Mouse (Mus musculus): Measurements from ENCODE around the gene Xylt2. TPM values are rescaled to one million over a fixed set of nuclear protein-coding genes. Genes with fewer than 3 reads are reported as not detected.

Xylt2 gene
- polyA plus RNA-seq, 1 experiment from 2014 or later: 18.5 TPM

DNA sequence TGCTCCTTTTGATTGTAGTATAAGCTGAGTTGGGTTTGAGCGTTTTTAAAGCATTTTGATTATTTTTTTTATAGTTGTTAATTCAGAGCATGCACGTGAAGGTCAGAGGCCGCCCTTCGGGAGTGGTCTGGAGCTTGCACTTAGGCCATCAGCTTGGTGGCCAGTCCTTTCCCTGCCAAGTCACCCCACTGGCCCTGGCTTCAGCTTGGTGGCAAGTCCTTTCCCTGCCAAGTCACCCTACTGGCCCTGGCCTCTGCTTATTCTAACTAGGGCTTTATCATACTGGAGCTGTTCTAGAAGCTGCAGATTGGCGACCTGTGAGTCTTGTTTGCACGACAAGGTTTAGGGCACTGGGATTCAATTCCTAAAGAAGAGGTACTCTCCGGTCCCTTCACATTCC lies 5.1 kb upstream of the Xylt2 start:
- Histone ChIP-seq H3K9ac (ENCODE audit: low read depth, low read length) (no peak overlapping the region), H3K27me3 (ENCODE audit: control insufficient read depth, insufficient read depth, low read length) (no peaks in the 10 kb centered on the region), H3K36me3 (ENCODE audit: control insufficient read depth, insufficient read depth, low read length) (no peaks in the 10 kb centered on the region), H3K4me1 (ENCODE audit: control insufficient read depth, insufficient read depth, low read length) (no peaks in the 10 kb centered on the region), H3K9me3 (ENCODE audit: control insufficient read depth, low read length) (no peaks in the 10 kb centered on the region), H3K27ac (ENCODE audit: low read depth, low read length) (no peak overlapping the region), H3K4me2 (replicated peaks; ENCODE audit: low read depth, low read length) (no peak overlapping the region), H3K4me3 (ENCODE audit: low read length) (no peak overlapping the region)
- no peak for ATAC-seq (ENCODE audit: low FRiP score, low TSS enrichment)
- WGBS: 82% methylated on average over 7 of the region's 7 CpGs

DNA sequence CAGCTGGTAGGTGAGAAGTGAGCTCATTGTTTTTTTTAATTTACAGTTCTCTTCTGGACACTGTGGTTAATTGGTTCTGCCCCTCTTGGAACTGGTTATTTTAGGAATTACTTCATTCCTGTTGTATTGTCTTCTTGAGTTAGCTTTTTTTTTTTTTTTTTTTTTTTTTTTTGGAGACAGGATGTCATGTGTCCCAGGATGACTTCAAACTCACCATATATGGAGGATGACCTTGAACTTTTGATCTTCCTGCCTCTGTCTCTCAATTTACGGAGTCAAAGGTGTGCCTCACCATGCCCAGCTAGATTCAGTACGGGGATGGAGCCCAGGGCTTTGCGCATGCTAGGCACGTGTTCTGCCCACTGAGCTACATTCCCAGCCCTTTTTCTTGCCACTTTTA lies 4.3 kb upstream of the Xylt2 start:
- 85% methylated on average over 4 of the region's 4 CpGs for WGBS
- no peak for ATAC-seq (ENCODE audit: low FRiP score, low TSS enrichment)
- no peak overlapping the region for H3K4me3 ChIP-seq (ENCODE audit: low read length)

DNA sequence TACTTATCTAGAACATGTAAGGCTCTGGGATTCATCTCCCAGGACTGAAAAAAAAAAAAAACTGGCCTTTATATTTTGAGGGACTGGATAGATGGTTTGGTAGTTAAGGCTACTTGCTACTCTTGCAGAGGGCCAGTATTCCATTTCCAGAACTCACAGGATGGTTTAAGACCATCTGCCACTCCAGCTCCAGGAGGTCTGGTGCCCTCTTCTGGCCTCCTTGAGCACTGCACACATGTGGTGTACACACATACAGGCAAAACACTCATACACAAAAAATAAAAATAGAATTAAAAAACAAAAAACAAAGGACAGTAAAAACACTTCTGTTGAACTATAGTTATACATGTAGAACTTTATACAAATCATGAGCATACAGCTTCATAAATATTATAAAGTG lies 3.3 kb upstream of the Xylt2 start:
- H3K9me3 ChIP-seq (ENCODE audit: control insufficient read depth, low read length): no peaks in the 10 kb centered on the region
- no peaks in the 10 kb centered on the region for H3K27me3 ChIP-seq (ENCODE audit: control insufficient read depth, insufficient read depth, low read length)
- H3K4me3 ChIP-seq (ENCODE audit: low read length): no peak overlapping the region
- no peak overlapping the region for H3K27ac ChIP-seq (ENCODE audit: low read depth, low read length)
- H3K9ac ChIP-seq (ENCODE audit: low read depth, low read length): no peak overlapping the region
- H3K36me3 ChIP-seq (ENCODE audit: control insufficient read depth, insufficient read depth, low read length): no peaks in the 10 kb centered on the region
- H3K4me2 ChIP-seq (replicated peaks; ENCODE audit: low read depth, low read length): no peak overlapping the region
- H3K4me1 ChIP-seq (ENCODE audit: control insufficient read depth, insufficient read depth, low read length): peaks cover 9% of the 10 kb centered on the region
- no peak for ATAC-seq (ENCODE audit: low FRiP score, low TSS enrichment)

More for the DNA sequence above, 4.3 kb upstream of the Xylt2 start:
- no peak overlapping the region for H3K27ac ChIP-seq (ENCODE audit: low read depth, low read length)
- H3K36me3 ChIP-seq (ENCODE audit: control insufficient read depth, insufficient read depth, low read length): no peaks in the 10 kb centered on the region
- no peak overlapping the region for H3K9ac ChIP-seq (ENCODE audit: low read depth, low read length)
- no peak overlapping the region for H3K4me2 ChIP-seq (replicated peaks; ENCODE audit: low read depth, low read length)
- no peaks in the 10 kb centered on the region for H3K27me3 ChIP-seq (ENCODE audit: control insufficient read depth, insufficient read depth, low read length)
- no peaks in the 10 kb centered on the region for H3K4me1 ChIP-seq (ENCODE audit: control insufficient read depth, insufficient read depth, low read length)
- no peaks in the 10 kb centered on the region for H3K9me3 ChIP-seq (ENCODE audit: control insufficient read depth, low read length)

DNA sequence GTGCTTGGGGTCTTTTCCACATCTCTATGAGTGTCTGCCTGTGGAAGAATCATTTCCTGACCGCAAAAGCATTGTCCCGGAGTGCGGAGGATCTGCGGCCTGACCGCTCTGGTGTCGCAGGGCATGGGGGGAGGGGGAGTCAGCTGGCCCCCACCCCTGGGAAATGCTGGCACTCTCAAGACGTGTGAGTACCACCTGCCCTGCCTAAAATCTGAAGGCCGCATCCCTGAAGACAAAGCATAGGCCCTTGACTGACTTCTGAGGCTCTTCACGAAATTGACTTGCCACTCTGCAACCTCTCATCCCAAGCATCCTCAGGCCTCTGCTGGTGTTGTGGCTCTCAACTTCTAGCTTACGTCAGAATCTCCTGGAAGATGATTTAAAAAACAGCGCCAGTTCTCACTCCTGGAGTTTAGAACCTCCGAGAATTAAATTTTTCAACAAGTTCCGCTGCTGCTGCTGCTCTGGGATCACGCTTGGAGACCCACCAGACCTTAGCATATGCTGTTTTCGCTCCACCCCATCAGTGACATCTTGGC lies 361 bp upstream of the Xylt2 start:
- H3K9me3 ChIP-seq (ENCODE audit: control insufficient read depth, low read length): no peaks in the 10 kb centered on the region
- H3K27ac ChIP-seq (ENCODE audit: low read depth, low read length): no peak overlapping the region
- no peak overlapping the region for H3K9ac ChIP-seq (ENCODE audit: low read depth, low read length)
- no peaks in the 10 kb centered on the region for H3K36me3 ChIP-seq (ENCODE audit: control insufficient read depth, insufficient read depth, low read length)
- peak overlapping the region; percentile 94 for H3K4me3 ChIP-seq (ENCODE audit: low read length)
- H3K4me2 ChIP-seq (replicated peaks; ENCODE audit: low read depth, low read length): peak overlapping the region; percentile 61
- no peaks in the 10 kb centered on the region for H3K27me3 ChIP-seq (ENCODE audit: control insufficient read depth, insufficient read depth, low read length)
- H3K4me1 ChIP-seq (ENCODE audit: control insufficient read depth, insufficient read depth, low read length): peaks cover 21% of the 10 kb centered on the region
- no peak; the same call in 1 of the 2 replicates for ATAC-seq (ENCODE audit: low FRiP score, low TSS enrichment)
- WGBS: 34% methylated on average over 15 of the region's 15 CpGs

DNA sequence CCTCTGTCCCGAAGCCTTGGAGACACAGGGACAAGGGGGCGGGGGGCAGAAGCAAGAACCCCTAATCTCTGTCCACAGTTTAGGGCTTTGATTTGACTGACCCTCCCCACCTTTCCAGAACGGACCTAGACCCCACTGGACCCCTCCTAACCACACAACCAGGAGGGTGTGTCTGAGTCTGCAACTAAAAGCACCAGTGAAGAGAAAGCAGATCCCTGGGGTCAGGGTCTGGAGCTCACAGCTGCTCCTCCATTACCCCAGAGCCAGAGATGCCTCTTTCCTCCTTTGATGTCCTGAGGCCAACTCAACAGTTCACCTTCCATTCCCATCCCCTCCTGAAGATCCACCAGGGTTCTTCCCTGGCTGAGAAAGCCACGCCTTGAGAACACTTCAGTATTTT lies 1.0 kb downstream of the Xylt2 start:
- Histone ChIP-seq H3K9ac (ENCODE audit: low read depth, low read length) (peak overlapping the region; percentile 94; the same call in 1 of the 2 replicates), H3K36me3 (ENCODE audit: control insufficient read depth, insufficient read depth, low read length) (no peaks in the 10 kb centered on the region), H3K27ac (ENCODE audit: low read depth, low read length) (no peak overlapping the region), H3K27me3 (ENCODE audit: control insufficient read depth, insufficient read depth, low read length) (no peaks in the 10 kb centered on the region), H3K4me1 (ENCODE audit: control insufficient read depth, insufficient read depth, low read length) (peaks cover 21% of the 10 kb centered on the region), H3K4me3 (ENCODE audit: low read length) (peak overlapping the region; percentile 94), H3K9me3 (ENCODE audit: control insufficient read depth, low read length) (no peaks in the 10 kb centered on the region), H3K4me2 (replicated peaks; ENCODE audit: low read depth, low read length) (peak overlapping the region; percentile 61)
- ATAC-seq (ENCODE audit: low FRiP score, low TSS enrichment): peak; percentile 11; the same call in 1 of the 2 replicates
- WGBS: 39% methylated on average over 4 of the region's 4 CpGs

DNA sequence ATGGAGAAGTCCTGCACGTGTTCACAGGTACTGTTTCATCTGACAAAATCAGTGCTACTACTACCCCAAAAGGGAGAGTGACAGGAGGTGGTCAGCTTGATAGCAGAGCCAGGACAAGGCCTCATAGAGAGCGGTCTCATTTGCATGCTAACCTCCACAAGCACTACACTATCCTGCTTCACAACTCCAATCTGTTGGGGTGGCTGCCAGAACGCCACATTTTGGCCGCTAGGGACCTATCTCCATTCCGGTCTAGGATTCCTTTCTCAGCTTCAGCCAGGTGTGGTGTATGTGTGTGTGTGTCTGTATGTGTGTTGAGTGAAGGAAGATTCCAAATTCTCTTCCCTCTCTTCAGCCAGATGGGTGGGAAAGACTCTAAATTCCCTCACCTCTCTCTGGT lies 1.9 kb downstream of the Xylt2 start:
- no peak overlapping the region for H3K4me3 ChIP-seq (ENCODE audit: low read length)
- no peaks in the 10 kb centered on the region for H3K9me3 ChIP-seq (ENCODE audit: control insufficient read depth, low read length)
- no peak for ATAC-seq (ENCODE audit: low FRiP score, low TSS enrichment)
- H3K9ac ChIP-seq (ENCODE audit: low read depth, low read length): no peak overlapping the region
- H3K4me2 ChIP-seq (replicated peaks; ENCODE audit: low read depth, low read length): no peak overlapping the region
- H3K4me1 ChIP-seq (ENCODE audit: control insufficient read depth, insufficient read depth, low read length): peaks cover 21% of the 10 kb centered on the region
- peaks cover 2% of the 10 kb centered on the region for H3K36me3 ChIP-seq (ENCODE audit: control insufficient read depth, insufficient read depth, low read length)
- H3K27ac ChIP-seq (ENCODE audit: low read depth, low read length): no peak overlapping the region
- H3K27me3 ChIP-seq (ENCODE audit: control insufficient read depth, insufficient read depth, low read length): no peaks in the 10 kb centered on the region
- 72% methylated on average over 5 of the region's 5 CpGs for WGBS

DNA sequence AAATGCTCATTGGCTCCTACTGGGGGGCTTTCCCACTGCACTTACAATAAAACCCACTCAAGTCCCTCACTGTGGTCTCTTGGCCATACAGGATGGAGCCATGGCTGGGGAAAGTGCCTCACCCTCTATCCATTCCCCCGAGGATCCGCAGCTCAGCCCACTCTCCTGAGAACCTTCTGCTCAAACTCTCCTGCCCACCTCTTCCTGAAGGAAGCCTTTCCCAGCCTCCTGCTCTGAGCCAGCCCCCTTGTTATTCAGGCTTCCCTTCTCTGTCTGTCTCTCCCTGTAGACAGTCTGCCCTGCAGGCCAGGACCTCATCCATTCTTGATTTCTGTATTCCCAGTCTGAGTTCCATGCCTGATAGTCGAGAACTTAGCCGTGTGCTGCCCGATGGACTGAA lies 2.3 kb downstream of the Xylt2 start:
- ATAC-seq (ENCODE audit: low FRiP score, low TSS enrichment): no peak
- H3K9ac ChIP-seq (ENCODE audit: low read depth, low read length): 0 out of 2 replicates have a peak overlapping the region, but pooled peaks have one; percentile 23
- H3K9me3 ChIP-seq (ENCODE audit: control insufficient read depth, low read length): no peaks in the 10 kb centered on the region
- no peaks in the 10 kb centered on the region for H3K27me3 ChIP-seq (ENCODE audit: control insufficient read depth, insufficient read depth, low read length)
- WGBS: 75% methylated on average over 5 of the region's 5 CpGs
- no peak overlapping the region for H3K27ac ChIP-seq (ENCODE audit: low read depth, low read length)
- peaks cover 6% of the 10 kb centered on the region for H3K36me3 ChIP-seq (ENCODE audit: control insufficient read depth, insufficient read depth, low read length)
- H3K4me1 ChIP-seq (ENCODE audit: control insufficient read depth, insufficient read depth, low read length): peaks cover 21% of the 10 kb centered on the region
- H3K4me3 ChIP-seq (ENCODE audit: low read length): no peak overlapping the region
- H3K4me2 ChIP-seq (replicated peaks; ENCODE audit: low read depth, low read length): no peak overlapping the region

DNA sequence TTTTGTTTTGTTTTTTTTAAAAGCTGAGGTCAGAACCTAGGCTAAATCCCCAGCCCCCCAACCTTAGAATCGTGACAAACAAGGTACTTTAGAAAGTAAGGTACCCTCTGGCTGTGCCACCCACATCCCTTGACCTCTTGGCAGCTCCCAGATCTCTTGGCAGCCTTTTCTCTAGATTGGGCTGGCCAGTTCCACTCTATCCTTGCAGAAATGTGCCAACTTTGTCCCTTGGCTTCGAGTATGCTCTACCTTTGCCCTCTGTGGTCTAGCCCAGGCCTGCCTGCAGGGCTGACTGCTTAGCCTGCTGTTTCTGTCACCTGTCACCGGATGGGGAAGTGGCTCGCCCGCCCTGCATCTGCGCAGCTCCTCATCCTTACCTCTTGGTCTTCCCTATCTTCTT lies 12.0 kb downstream of the Xylt2 start:
- Histone ChIP-seq H3K4me2 (replicated peaks; ENCODE audit: low read depth, low read length) (no peak overlapping the region), H3K27me3 (ENCODE audit: control insufficient read depth, insufficient read depth, low read length) (no peaks in the 10 kb centered on the region), H3K4me1 (ENCODE audit: control insufficient read depth, insufficient read depth, low read length) (no peaks in the 10 kb centered on the region), H3K36me3 (ENCODE audit: control insufficient read depth, insufficient read depth, low read length) (peaks cover 82% of the 10 kb centered on the region), H3K27ac (ENCODE audit: low read depth, low read length) (no peak overlapping the region), H3K4me3 (ENCODE audit: low read length) (no peak overlapping the region), H3K9me3 (ENCODE audit: control insufficient read depth, low read length) (no peaks in the 10 kb centered on the region), H3K9ac (ENCODE audit: low read depth, low read length) (no peak overlapping the region)
- 94% methylated on average over 6 of the region's 6 CpGs for WGBS
- ATAC-seq (ENCODE audit: low FRiP score, low TSS enrichment): no peak

DNA sequence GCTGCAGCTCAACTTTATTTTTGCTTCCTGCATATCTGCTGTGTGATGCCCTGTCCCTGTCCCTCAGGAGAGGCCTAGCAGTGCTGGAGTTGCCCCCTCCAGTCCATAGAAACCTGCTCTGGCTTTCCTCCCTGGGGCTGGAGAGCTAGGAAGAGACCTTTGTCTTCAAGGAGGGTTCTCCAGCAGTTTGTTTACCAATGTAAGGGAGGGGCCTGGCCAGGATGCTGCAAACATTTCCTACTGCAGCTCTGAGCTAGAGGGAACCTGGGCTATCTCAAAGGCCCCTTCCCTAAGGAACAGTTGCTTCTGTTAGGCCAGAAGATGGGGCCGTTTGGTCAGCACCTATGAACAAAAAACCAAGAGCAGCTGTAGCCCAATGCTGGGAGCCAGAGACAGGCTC lies 16.0 kb downstream of the Xylt2 start:
- Histone ChIP-seq H3K9me3 (ENCODE audit: control insufficient read depth, low read length) (no peaks in the 10 kb centered on the region), H3K4me2 (replicated peaks; ENCODE audit: low read depth, low read length) (no peak overlapping the region), H3K27ac (ENCODE audit: low read depth, low read length) (no peak overlapping the region), H3K27me3 (ENCODE audit: control insufficient read depth, insufficient read depth, low read length) (no peaks in the 10 kb centered on the region), H3K4me1 (ENCODE audit: control insufficient read depth, insufficient read depth, low read length) (no peaks in the 10 kb centered on the region), H3K36me3 (ENCODE audit: control insufficient read depth, insufficient read depth, low read length) (peaks cover 74% of the 10 kb centered on the region), H3K4me3 (ENCODE audit: low read length) (no peak overlapping the region), H3K9ac (ENCODE audit: low read depth, low read length) (no peak overlapping the region)
- ATAC-seq (ENCODE audit: low FRiP score, low TSS enrichment): no peak
- WGBS: 54% methylated on average over 1 of the region's 1 CpGs

All from kidney, embryonic 14.5 days (tissue).